Mouse (Mus musculus) kidney, embryonic 15.5 days (tissue): ENCODE measurements around the gene Asb16. TPM values are rescaled to one million over a fixed set of nuclear protein-coding genes. Genes with fewer than 3 reads are reported as not detected.

ENCODE experiments used
- microRNA-seq: library from miRNA; unstranded; fragments of <30 nt; microRNA quantifications from one replicate; pipeline ENCODE4, GENCODE M21; 2016
- polyA plus RNA-seq: library from polyadenylated mRNA; unstranded; fragments of >200 nt; fragmentation: Nextera tagmentation; extraction: Ambion mirVana; gene quantifications from 2 replicates; pipeline ENCODE4 v1.2.1, GENCODE M21; 2015

Gene Asb16
- polyA plus RNA-seq, 1 experiment from 2014 or later, result 0.10 TPM

Small RNA genes within 50 kb of the gene (microRNA-seq; reads per million reads assigned to microRNA genes)
- gene Mir8101, result 1.3 reads per million

Other genes starting within 250 kb of the Asb16 start
- 7.8 and 11.0 TPM in 2 replicates for gene Mpp3, start 240.3 kb upstream of the Asb16 start, polyA plus RNA-seq
- 0.82 and 1.1 TPM in 2 replicates for gene Cd300lg, start 227.2 kb upstream of the Asb16 start, polyA plus RNA-seq
- 14.0 and 14.2 TPM in 2 replicates for gene Mpp2, start 180.2 kb upstream of the Asb16 start, polyA plus RNA-seq
- not detected in 2 replicates for gene Ppy, start 167.4 kb upstream of the Asb16 start, polyA plus RNA-seq
- gene Pyy, start 160.9 kb upstream of the Asb16 start, polyA plus RNA-seq, result 3.6 TPM in 1 of 2 replicates, not detected in the other
- gene Nags, start 123.2 kb upstream of the Asb16 start, polyA plus RNA-seq, result 0.19 and 0.33 TPM in 2 replicates
- gene Tmem101, start 112.3 kb upstream of the Asb16 start, polyA plus RNA-seq, result 35.3 and 36.5 TPM in 2 replicates
- gene Lsm12, start 83.4 kb upstream of the Asb16 start, polyA plus RNA-seq, result 122 and 135 TPM in 2 replicates
- gene G6pc3, start 79.1 kb upstream of the Asb16 start, polyA plus RNA-seq, result 39.7 and 43.4 TPM in 2 replicates
- 47.4 and 48.4 TPM in 2 replicates for gene Hdac5, start 38.6 kb upstream of the Asb16 start, polyA plus RNA-seq
- 18.1 and 22.2 TPM in 2 replicates for gene BC030867, start 19.9 kb upstream of the Asb16 start, polyA plus RNA-seq
- 48.9 and 57.9 TPM in 2 replicates for gene Tmub2, start 16.2 kb downstream of the Asb16 start, polyA plus RNA-seq
- 12.3 and 14.0 TPM in 2 replicates for gene Atxn7l3, start 27.9 kb downstream of the Asb16 start, polyA plus RNA-seq
- gene Ubtf, start 51.0 kb downstream of the Asb16 start, polyA plus RNA-seq, result 95.3 and 100 TPM in 2 replicates
- gene Slc4a1, start 97.5 kb downstream of the Asb16 start, polyA plus RNA-seq, result 12.8 and 20.2 TPM in 2 replicates
- gene Rundc3a, start 124.7 kb downstream of the Asb16 start, polyA plus RNA-seq, result 2.5 and 4.9 TPM in 2 replicates
- gene Slc25a39, start 139.2 kb downstream of the Asb16 start, polyA plus RNA-seq, result 271 and 298 TPM in 2 replicates
- 151 and 172 TPM in 2 replicates for gene Grn, start 161.6 kb downstream of the Asb16 start, polyA plus RNA-seq
- 6.9 and 7.1 TPM in 2 replicates for gene Fam171a2, start 178.9 kb downstream of the Asb16 start, polyA plus RNA-seq
- gene Itga2b, start 201.4 kb downstream of the Asb16 start, polyA plus RNA-seq, result 8.2 and 11.0 TPM in 2 replicates